Mouse (Mus musculus) hindbrain, embryonic 10.5 days (tissue): ENCODE data around the gene Prmt3. TPM values are rescaled to one million over a fixed set of nuclear protein-coding genes. Genes with fewer than 3 reads are reported as not detected.

Source experiments
- polyA plus RNA-seq: library from polyadenylated mRNA; unstranded; fragments of >200 nt; fragmentation: Nextera tagmentation; extraction: Ambion mirVana; gene quantifications from 2 replicates; pipeline ENCODE4 v1.2.1, GENCODE M21; 2016

The Prmt3 gene
- polyA plus RNA-seq, 1 experiment from 2014 or later, result 49.7 TPM

Other genes with a start within 250 kb of the Prmt3 start
- gene Dbx1, start 141.5 kb upstream of the Prmt3 start, polyA plus RNA-seq, result 42.0 and 72.1 TPM in 2 replicates
- gene Htatip2, start 19.2 kb upstream of the Prmt3 start, polyA plus RNA-seq, result 3.6 and 4.3 TPM in 2 replicates
- gene Slc6a5, start 131.8 kb downstream of the Prmt3 start, polyA plus RNA-seq, result 0.60 and 4.1 TPM in 2 replicates
- 1.2 and 1.6 TPM in 2 replicates for gene Nell1, start 196.5 kb downstream of the Prmt3 start, polyA plus RNA-seq